Mouse (Mus musculus): Measurements from ENCODE around the gene Tfip11. TPM values are rescaled to one million over a fixed set of nuclear protein-coding genes. Genes with fewer than 3 reads are reported as not detected.

The Tfip11 gene
- polyA plus RNA-seq, 1 experiment: 58.9 TPM

- H3K4me1 ChIP-seq (replicated peaks; ENCODE audit: control insufficient read depth, insufficient read depth, low read length): no peaks in the 10 kb centered on the region
- no peaks in the 10 kb centered on the region for H3K27me3 ChIP-seq (ENCODE audit: control insufficient read depth, insufficient read depth, low read length)
- no peak overlapping the region for H3K27ac ChIP-seq (ENCODE audit: control insufficient read depth, insufficient read depth, low read length)
- WGBS: 87% methylated on average over 6 of the region's 6 CpGs
- no peak for DNase-seq
- H3K36me3 ChIP-seq (ENCODE audit: control insufficient read depth, insufficient read depth, low read length): no peaks in the 10 kb centered on the region; the same call in 1 of the 2 replicates
- H3K4me3 ChIP-seq (ENCODE audit: control insufficient read depth, insufficient read depth, low read length): no peak overlapping the region
- no peak for TF ChIP-seq CTCF (IDR thresholded peaks at IDR 0.05; ENCODE audit: borderline replicate concordance, control insufficient read depth, extremely low read depth, insufficient read depth, low read length, poor library complexity)
- TF ChIP-seq POLR2A (IDR thresholded peaks at IDR 0.05; ENCODE audit: control insufficient read depth, extremely low read depth, insufficient read depth, low read length, poor library complexity): no peak
These were observed 29.3 kb downstream of the Tfip11 start for GRCm38 (mm10) chr5:112355493-112355892.

- Histone ChIP-seq H3K27me3 (ENCODE audit: control insufficient read depth, insufficient read depth, low read length) (no peaks in the 10 kb centered on the region), H3K4me1 (replicated peaks; ENCODE audit: control insufficient read depth, insufficient read depth, low read length) (no peaks in the 10 kb centered on the region), H3K36me3 (ENCODE audit: control insufficient read depth, insufficient read depth, low read length) (no peaks in the 10 kb centered on the region; the same call in 1 of the 2 replicates), H3K4me3 (ENCODE audit: control insufficient read depth, insufficient read depth, low read length) (no peak within 1 kb of the TSS), H3K27ac (ENCODE audit: control insufficient read depth, insufficient read depth, low read length) (no peak within 1 kb of the TSS)
- TF ChIP-seq POLR2A (IDR thresholded peaks at IDR 0.05; ENCODE audit: control insufficient read depth, extremely low read depth, insufficient read depth, low read length, poor library complexity) (no peak), CTCF (IDR thresholded peaks at IDR 0.05; ENCODE audit: borderline replicate concordance, control insufficient read depth, extremely low read depth, insufficient read depth, low read length, poor library complexity) (no peak)
- 85% methylated on average over 13 of the region's 13 CpGs for WGBS
- no peak for DNase-seq
These were observed 29.8 kb downstream of the Tfip11 start, which contains the start of gene Gm6583 for GRCm38 (mm10) chr5:112355910-112356309. Gene Gm6583, minus strand, starts transcription at chr5:112356033.

GRCm38 (mm10) chr5:112356322-112356721 is 30.2 kb downstream of the Tfip11 start:
- no peaks in the 10 kb centered on the region; the same call in 1 of the 2 replicates for H3K36me3 ChIP-seq (ENCODE audit: control insufficient read depth, insufficient read depth, low read length)
- DNase-seq: no peak
- H3K27ac ChIP-seq (ENCODE audit: control insufficient read depth, insufficient read depth, low read length): no peak overlapping the region
- TF ChIP-seq CTCF (IDR thresholded peaks at IDR 0.05; ENCODE audit: borderline replicate concordance, control insufficient read depth, extremely low read depth, insufficient read depth, low read length, poor library complexity): no peak
- no peak for TF ChIP-seq POLR2A (IDR thresholded peaks at IDR 0.05; ENCODE audit: control insufficient read depth, extremely low read depth, insufficient read depth, low read length, poor library complexity)
- H3K4me3 ChIP-seq (ENCODE audit: control insufficient read depth, insufficient read depth, low read length): no peak overlapping the region
- H3K27me3 ChIP-seq (ENCODE audit: control insufficient read depth, insufficient read depth, low read length): no peaks in the 10 kb centered on the region
- 94% methylated on average over 9 of the region's 9 CpGs for WGBS
- H3K4me1 ChIP-seq (replicated peaks; ENCODE audit: control insufficient read depth, insufficient read depth, low read length): no peaks in the 10 kb centered on the region

- TF ChIP-seq CTCF (IDR thresholded peaks at IDR 0.05; ENCODE audit: borderline replicate concordance, control insufficient read depth, extremely low read depth, insufficient read depth, low read length, poor library complexity) (no peak), POLR2A (IDR thresholded peaks at IDR 0.05; ENCODE audit: control insufficient read depth, extremely low read depth, insufficient read depth, low read length, poor library complexity) (no peak)
- no peak overlapping the region for H3K27ac ChIP-seq (ENCODE audit: control insufficient read depth, insufficient read depth, low read length)
- no peaks in the 10 kb centered on the region for H3K4me1 ChIP-seq (replicated peaks; ENCODE audit: control insufficient read depth, insufficient read depth, low read length)
- DNase-seq: no peak
- H3K36me3 ChIP-seq (ENCODE audit: control insufficient read depth, insufficient read depth, low read length): no peaks in the 10 kb centered on the region; the same call in 1 of the 2 replicates
- no peak overlapping the region for H3K4me3 ChIP-seq (ENCODE audit: control insufficient read depth, insufficient read depth, low read length)
- 33% methylated on average over 4 of the region's 4 CpGs for WGBS
- no peaks in the 10 kb centered on the region for H3K27me3 ChIP-seq (ENCODE audit: control insufficient read depth, insufficient read depth, low read length)
These were observed 33.4 kb downstream of the Tfip11 start for GRCm38 (mm10) chr5:112359520-112359919.

GRCm38 (mm10) chr5:112360077-112360476 is 33.9 kb downstream of the Tfip11 start:
- no peak for TF ChIP-seq POLR2A (IDR thresholded peaks at IDR 0.05; ENCODE audit: control insufficient read depth, extremely low read depth, insufficient read depth, low read length, poor library complexity)
- TF ChIP-seq CTCF (IDR thresholded peaks at IDR 0.05; ENCODE audit: borderline replicate concordance, control insufficient read depth, extremely low read depth, insufficient read depth, low read length, poor library complexity): no peak
- no peaks in the 10 kb centered on the region for H3K4me1 ChIP-seq (replicated peaks; ENCODE audit: control insufficient read depth, insufficient read depth, low read length)
- no peaks in the 10 kb centered on the region; the same call in 1 of the 2 replicates for H3K36me3 ChIP-seq (ENCODE audit: control insufficient read depth, insufficient read depth, low read length)
- 93% methylated on average over 3 of the region's 3 CpGs for WGBS
- H3K27ac ChIP-seq (ENCODE audit: control insufficient read depth, insufficient read depth, low read length): no peak overlapping the region
- DNase-seq: no peak
- H3K4me3 ChIP-seq (ENCODE audit: control insufficient read depth, insufficient read depth, low read length): no peak overlapping the region
- H3K27me3 ChIP-seq (ENCODE audit: control insufficient read depth, insufficient read depth, low read length): no peaks in the 10 kb centered on the region

GRCm38 (mm10) chr5:112364184-112364797 is 38.1 kb downstream of the Tfip11 start:
- no peaks in the 10 kb centered on the region for H3K36me3 ChIP-seq (ENCODE audit: control insufficient read depth, insufficient read depth, low read length)
- no peak for DNase-seq
- H3K4me1 ChIP-seq (replicated peaks; ENCODE audit: control insufficient read depth, insufficient read depth, low read length): peaks cover 15% of the 10 kb centered on the region
- H3K27me3 ChIP-seq (ENCODE audit: control insufficient read depth, insufficient read depth, low read length): no peaks in the 10 kb centered on the region
- no peak overlapping the region for H3K4me3 ChIP-seq (ENCODE audit: control insufficient read depth, insufficient read depth, low read length)
- TF ChIP-seq POLR2A (IDR thresholded peaks at IDR 0.05; ENCODE audit: control insufficient read depth, extremely low read depth, insufficient read depth, low read length, poor library complexity): no peak
- TF ChIP-seq CTCF (IDR thresholded peaks at IDR 0.05; ENCODE audit: borderline replicate concordance, control insufficient read depth, extremely low read depth, insufficient read depth, low read length, poor library complexity): no peak
- H3K27ac ChIP-seq (ENCODE audit: control insufficient read depth, insufficient read depth, low read length): no peak overlapping the region
- WGBS: 96% methylated on average over 10 of the region's 10 CpGs

All from thymus, adult 2 months (tissue).